Mouse (Mus musculus): ENCODE measurements around the gene Shank1. TPM values are rescaled to one million over a fixed set of nuclear protein-coding genes. Genes with fewer than 3 reads are reported as not detected.
A peak's percentile ranks its signal among the peaks of the same experiment; 100 is the strongest.

Shank1 gene
- total and polyA plus RNA-seq, 3 experiments, result 0.12 to 3.9 TPM; not detected in 1

DNA sequence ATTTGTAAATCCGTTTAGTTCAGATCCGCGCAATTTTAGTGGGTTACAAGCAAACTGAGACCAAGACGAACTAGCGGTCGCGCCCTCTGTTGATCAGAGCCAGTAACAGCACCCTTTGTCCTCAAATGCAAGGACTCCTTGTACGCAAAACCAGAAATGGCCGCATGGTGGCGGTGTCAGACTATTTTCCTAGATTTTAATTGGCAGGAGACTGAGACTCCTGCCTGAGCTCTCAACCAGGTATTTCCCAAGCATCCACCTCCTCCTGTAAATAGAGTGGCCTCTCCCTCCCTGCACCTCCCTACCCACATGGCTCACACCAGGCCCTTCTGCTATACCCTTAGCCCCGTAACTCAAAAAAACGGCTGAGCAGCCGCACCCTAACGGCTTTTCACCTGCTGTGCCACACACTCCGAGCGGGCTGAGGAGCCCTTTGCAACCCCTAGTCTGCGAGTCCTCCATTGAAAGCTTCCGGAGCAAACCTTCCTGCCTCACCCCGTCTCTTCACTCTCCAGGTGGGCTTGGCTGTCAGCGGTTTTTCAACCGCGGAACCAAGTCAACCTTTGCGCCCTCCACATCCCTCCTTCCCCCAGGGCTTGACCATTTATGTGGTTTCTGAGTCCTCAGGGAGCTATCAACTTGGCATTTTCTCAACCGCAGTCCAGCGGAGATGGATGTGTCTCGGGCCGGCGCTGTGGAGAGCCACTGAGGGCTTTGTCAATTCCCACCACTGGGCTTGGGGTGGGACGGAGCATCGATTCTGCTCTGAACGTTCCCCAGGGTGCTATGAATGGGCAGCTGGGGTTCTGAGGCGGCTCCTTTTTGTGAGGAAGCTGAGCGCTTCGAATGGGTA, 47.0 kb upstream of the Shank1 start:
- Histone ChIP-seq H3K4me3 (ENCODE audit: control insufficient read depth in 1 of 2, insufficient read depth in 1 of 2, low read depth in 2 of 2, low read length in 2 of 2) (no peak overlapping the region), H3K27me3 (ENCODE audit: control insufficient read depth in 1 of 2, insufficient read depth in 2 of 2, low read length in 2 of 2) (no peaks in the 10 kb centered on the region), H3K9ac (ENCODE audit: control insufficient read depth, low read depth, low read length, poor library complexity, severe bottlenecking) (no peak overlapping the region)

GRCm38 (mm10) chr7:44268117-44268516, 41.9 kb upstream of the Shank1 start:
- no peaks in the 10 kb centered on the region for H3K9me3 ChIP-seq (replicated peaks; ENCODE audit: insufficient read depth, low read length)
- H3K79me2 ChIP-seq (ENCODE audit: control insufficient read depth, insufficient read depth, low read length, poor library complexity), result no peaks in the 10 kb centered on the region
- no peak overlapping the region for H3K4me3 ChIP-seq (ENCODE audit: control insufficient read depth in 1 of 2, insufficient read depth in 1 of 2, low read depth in 2 of 2, low read length in 2 of 2)
- no peaks in the 10 kb centered on the region for H3K4me1 ChIP-seq (ENCODE audit: control insufficient read depth in 1 of 2, insufficient read depth in 2 of 2, low read length in 2 of 2)
- no peak overlapping the region for H3K9ac ChIP-seq (ENCODE audit: control insufficient read depth, low read depth, low read length, poor library complexity, severe bottlenecking)
- H3K36me3 ChIP-seq (ENCODE audit: control insufficient read depth in 1 of 2, insufficient read depth in 2 of 2, low read length in 2 of 2), result no peaks in the 10 kb centered on the region
- H3K27me3 ChIP-seq (ENCODE audit: control insufficient read depth in 1 of 2, insufficient read depth in 2 of 2, low read length in 2 of 2), result no peaks in the 10 kb centered on the region
- TF ChIP-seq MAX (IDR thresholded peaks at IDR 0.05; ENCODE audit: low read length), result no peak
- no peak for TF ChIP-seq CHD1 (IDR thresholded peaks at IDR 0.05; ENCODE audit: low read depth, low read length)
- TF ChIP-seq UBTF (IDR thresholded peaks at IDR 0.05; ENCODE audit: borderline replicate concordance, insufficient read depth, low read depth, low read length), result no peak
- no peak for TF ChIP-seq POLR2A (IDR thresholded peaks at IDR 0.05; ENCODE audit: control insufficient read depth in 1 of 2, insufficient read depth in 1 of 2, low read depth in 1 of 2, low read length in 2 of 2, poor library complexity in 1 of 2)
- no peak for TF ChIP-seq SIN3A (IDR thresholded peaks at IDR 0.05; ENCODE audit: low read length)
- no peak overlapping the region for H3K27ac ChIP-seq (ENCODE audit: control insufficient read depth, low read depth, low read length)
- DNase-seq (ENCODE audit: low read depth, low spot score), result no peak

More for the DNA sequence above, 47.0 kb upstream of the Shank1 start:
- no peaks in the 10 kb centered on the region for H3K9me3 ChIP-seq (replicated peaks; ENCODE audit: insufficient read depth, low read length)
- H3K4me1 ChIP-seq (ENCODE audit: control insufficient read depth in 1 of 2, insufficient read depth in 2 of 2, low read length in 2 of 2), result no peaks in the 10 kb centered on the region
- peak; percentile 88 for DNase-seq (ENCODE audit: low read depth, low spot score)
- no peaks in the 10 kb centered on the region for H3K36me3 ChIP-seq (ENCODE audit: control insufficient read depth in 1 of 2, insufficient read depth in 2 of 2, low read length in 2 of 2)
- TF ChIP-seq GABPA (IDR thresholded peaks at IDR 0.05; ENCODE audit: low read depth, low read length) (no peak), TAL1 (IDR thresholded peaks at IDR 0.05; ENCODE audit: low read length) (no peak), NELFE (IDR thresholded peaks at IDR 0.05; ENCODE audit: low read depth, low read length) (no peak), BHLHE40 (IDR thresholded peaks at IDR 0.05; ENCODE audit: borderline replicate concordance, low read depth, low read length) (no peak), SIN3A (IDR thresholded peaks at IDR 0.05; ENCODE audit: low read length) (peak; percentile 39; the same call in 1 of the 2 replicates), POLR2AphosphoS2 (IDR thresholded peaks at IDR 0.05; ENCODE audit: low read length) (no peak), KAT2A (conservative IDR thresholded peaks at IDR 0.05; ENCODE audit: low read depth, low read length) (no peak), SMC3 (IDR thresholded peaks at IDR 0.05; ENCODE audit: low read depth, low read length) (peak; percentile 95), RCOR1 (IDR thresholded peaks at IDR 0.05; ENCODE audit: low read depth, low read length) (0 out of 2 replicates have a peak, but pooled peaks have one; percentile 27), ZC3H11A (IDR thresholded peaks at IDR 0.05; ENCODE audit: low read depth, low read length) (peak; percentile 91), MEF2A (IDR thresholded peaks at IDR 0.05; ENCODE audit: extremely low read depth, insufficient replicate concordance, low read depth, low read length, poor library complexity, severe bottlenecking) (no peak), MAX (IDR thresholded peaks at IDR 0.05; ENCODE audit: low read length) (no peak), ETS1 (IDR thresholded peaks at IDR 0.05; ENCODE audit: low read depth, low read length) (no peak), CTCF (IDR thresholded peaks at IDR 0.05 in 2 of 3, conservative IDR thresholded peaks at IDR 0.05 in 1 of 3; ENCODE audit: control insufficient read depth in 1 of 3, insufficient read depth in 1 of 3, low read depth in 2 of 3, low read length in 3 of 3, poor library complexity in 1 of 3, severe bottlenecking in 1 of 3) (peak; percentile 85 to 95 (median 92)), RAD21 (IDR thresholded peaks at IDR 0.05; ENCODE audit: low read depth, low read length) (peak; percentile 88), CHD2 (IDR thresholded peaks at IDR 0.05; ENCODE audit: low read length) (no peak), MAZ (IDR thresholded peaks at IDR 0.05; ENCODE audit: low read depth, low read length) (no peak), USF1 (IDR thresholded peaks at IDR 0.05; ENCODE audit: low read depth, low read length) (no peak)
- no peak overlapping the region for H3K27ac ChIP-seq (ENCODE audit: control insufficient read depth, low read depth, low read length)
- no peaks in the 10 kb centered on the region for H3K79me2 ChIP-seq (ENCODE audit: control insufficient read depth, insufficient read depth, low read length, poor library complexity)
